Mouse (Mus musculus) cerebellum, adult (tissue): Measurements from ENCODE around the gene Des.

ENCODE experiments used
- ATAC-seq: cut with Nextera tagmentation; 2 replicates; pipeline ENCODE4 v1.9.2; 2017; ENCODE audit warnings: mild to moderate bottlenecking, moderate library complexity, mixed read lengths; ENCODE audit not compliant: insufficient number of reproducible peaks, low FRiP score, low TSS enrichment

Des gene

GRCm38 (mm10) chr1:75360112-75361031 lies at the start of gene Des:
TSS of gene Des (plus strand) at chr1:75360329.
- peak; percentile 33; the same call in 1 of the 2 replicates for ATAC-seq

DNA sequence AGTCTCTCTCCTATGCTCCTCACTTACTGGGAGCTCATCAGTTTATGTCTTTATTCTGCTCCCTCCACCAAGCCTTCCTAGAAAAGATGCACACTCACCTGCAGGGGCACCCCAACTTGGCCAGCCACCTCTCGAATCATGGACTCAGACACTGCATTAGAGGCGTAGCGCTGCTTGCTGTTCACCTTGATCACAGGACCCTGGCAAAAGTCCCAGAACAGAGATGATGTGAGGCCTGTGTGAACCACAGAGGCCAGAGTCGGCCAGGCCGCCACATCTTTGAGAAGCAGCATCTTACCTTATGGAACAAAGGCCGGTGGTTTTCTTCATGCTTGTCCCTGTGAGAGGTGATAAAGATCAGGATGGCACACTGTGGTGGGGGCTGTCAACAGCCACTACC lies 48.4 kb upstream of the Des start:
- no peak for ATAC-seq

DNA sequence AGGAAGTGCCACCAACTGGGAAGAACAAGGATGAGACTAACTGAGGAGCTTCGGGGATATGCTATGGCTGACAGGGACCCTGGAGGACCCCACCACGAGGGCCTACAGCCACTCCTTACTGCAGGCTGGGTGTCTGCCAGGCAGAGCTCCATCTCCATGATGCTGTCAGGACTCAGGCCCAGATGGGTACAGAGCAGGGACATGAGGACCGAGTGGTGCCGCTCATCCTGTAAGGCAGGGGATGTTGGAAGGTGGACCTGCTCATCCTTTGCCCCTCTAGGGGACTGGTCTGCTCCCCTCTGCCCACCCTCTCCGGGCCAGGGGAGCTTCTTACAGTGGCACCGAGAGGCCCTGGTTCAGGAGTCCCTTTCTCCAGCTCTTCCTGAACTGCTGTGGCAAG lies 45.1 kb upstream of the Des start:
- no peak for ATAC-seq

GRCm38 (mm10) chr1:75315456-75316365 lies 44.4 kb upstream of the Des start:
- no peak for ATAC-seq

GRCm38 (mm10) chr1:75316861-75317240 lies 43.3 kb upstream of the Des start:
- peak; percentile 41 for ATAC-seq

- peak; percentile 89 for ATAC-seq
Observed at GRCm38 (mm10) chr1:75317241-75318201, 42.6 kb upstream of the Des start, which contains the start of gene Dnpep. TSS of gene Dnpep (minus strand) at chr1:75317990.

DNA sequence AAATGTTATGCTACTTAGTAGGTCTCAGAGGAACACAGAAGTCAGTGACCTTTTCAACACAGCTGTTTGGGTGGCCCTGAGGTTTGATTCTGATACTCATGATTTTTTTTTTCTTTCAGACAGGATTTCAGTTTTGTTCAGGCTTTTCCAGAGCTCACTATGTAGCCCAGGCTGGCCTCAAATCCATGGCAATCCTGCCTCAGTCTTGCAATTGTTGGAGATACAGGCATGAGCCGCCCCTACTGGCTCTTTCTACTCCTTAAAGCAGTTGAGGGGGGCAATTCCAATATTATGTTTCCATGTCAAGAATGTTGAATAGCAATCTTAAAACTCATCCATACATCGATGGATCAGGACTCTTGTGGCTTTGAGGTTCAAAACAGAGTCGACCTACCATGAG lies 41.8 kb upstream of the Des start:
- no peak for ATAC-seq

DNA sequence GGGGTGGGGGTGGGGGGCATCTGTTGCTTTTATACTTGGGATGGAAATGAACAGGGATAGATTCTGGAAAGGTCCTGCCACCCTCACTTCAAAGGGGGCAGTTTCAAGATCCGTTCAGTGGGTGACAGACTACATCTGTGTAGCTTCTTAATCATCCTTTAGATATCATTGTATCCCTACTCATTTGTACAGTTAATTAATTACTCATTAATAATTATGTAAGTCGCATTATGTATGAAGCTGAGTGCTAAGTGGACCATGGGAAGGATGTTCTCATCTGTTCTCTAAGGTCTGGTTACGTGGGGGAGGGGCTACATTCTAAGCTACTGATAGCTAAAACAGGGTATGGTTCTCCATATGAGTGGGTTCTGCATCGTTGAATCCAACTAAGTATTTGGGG lies 41.4 kb upstream of the Des start:
- no peak for ATAC-seq

DNA sequence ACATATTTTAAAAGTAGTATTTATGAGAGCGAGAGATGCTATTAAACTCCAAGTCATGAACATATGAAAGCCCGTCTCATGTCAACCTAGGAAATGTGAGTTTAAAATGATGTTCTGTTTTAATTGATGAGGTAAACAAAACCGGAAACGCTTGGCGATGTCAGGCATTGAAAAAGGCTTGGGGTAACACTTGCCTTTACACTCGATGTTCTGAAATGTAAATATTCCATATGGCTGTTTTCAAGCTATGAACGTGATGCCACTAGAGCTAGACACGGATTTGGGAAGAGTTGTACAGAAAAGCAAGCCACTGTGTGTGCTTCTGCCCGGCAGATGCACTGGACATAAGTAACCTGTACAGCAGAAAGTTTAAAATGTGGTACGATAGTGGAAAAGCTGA lies 41.0 kb upstream of the Des start:
- no peak for ATAC-seq

- ATAC-seq, result no peak
Observed at GRCm38 (mm10) chr1:75327461-75327860, 32.7 kb upstream of the Des start.

DNA sequence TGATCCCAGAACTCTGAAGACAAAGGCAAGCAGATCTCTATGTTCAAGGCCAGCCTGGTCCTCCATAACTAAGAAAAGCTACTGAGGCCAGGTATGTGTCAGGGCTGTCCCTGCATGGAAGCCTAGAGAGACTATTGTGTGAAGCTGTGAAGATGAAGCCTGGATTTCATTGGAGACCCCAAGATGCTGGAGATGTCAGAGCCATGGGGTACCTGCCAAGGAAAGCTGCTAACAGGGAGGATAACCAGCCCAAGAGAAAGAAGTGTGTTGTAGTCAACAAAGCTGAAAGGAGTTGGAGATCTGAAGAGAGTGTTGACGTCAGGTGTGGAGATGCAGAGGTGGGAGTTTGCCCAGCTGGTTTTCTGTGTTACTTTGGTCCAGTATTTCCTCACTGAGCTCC lies 28.9 kb upstream of the Des start:
- ATAC-seq, result no peak

GRCm38 (mm10) chr1:75336461-75336860 lies 23.7 kb upstream of the Des start:
- ATAC-seq, result no peak

DNA sequence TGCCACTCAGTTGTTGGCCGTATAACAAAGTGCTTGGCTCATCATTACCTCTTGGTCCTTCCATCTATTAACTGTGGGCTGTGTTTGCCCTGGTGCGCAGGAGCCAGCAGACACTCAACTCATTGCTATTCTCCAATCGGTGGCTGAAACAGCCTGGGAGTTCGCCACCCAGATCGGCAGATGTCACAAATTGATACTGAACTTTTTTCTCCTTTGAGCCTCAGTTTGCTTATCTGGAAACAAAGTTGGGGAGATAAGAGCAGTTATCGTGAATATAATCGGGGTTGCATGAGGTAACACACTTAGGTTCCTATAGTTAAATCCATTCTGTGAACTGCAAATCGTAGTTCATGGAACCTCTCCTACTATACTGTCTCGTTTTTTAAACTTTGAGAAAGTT lies 23.0 kb upstream of the Des start:
- no peak for ATAC-seq

GRCm38 (mm10) chr1:75338091-75338694 lies 21.9 kb upstream of the Des start:
- ATAC-seq, result no peak

DNA sequence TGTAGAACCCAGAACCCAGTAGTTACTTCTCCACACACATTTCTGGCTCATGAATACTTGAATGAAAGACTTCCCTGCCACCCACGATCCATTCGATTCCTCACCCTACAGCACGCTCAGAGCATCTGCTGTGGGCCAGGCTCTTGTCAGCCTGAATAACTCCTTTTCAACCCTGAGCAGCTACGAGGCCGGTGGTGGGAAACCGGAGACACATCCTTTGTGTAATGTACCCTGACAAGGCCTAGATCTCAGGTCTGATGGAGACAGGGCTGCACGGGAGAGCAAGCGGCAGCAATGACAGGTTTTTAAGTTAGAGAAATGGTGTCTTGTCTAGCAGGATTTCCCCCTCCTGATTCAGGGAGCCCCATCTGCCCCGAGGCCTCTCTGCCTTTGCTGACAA lies 20.8 kb upstream of the Des start:
- ATAC-seq, result no peak

GRCm38 (mm10) chr1:75340519-75340918 lies 19.6 kb upstream of the Des start:
- no peak for ATAC-seq

- peak; percentile 68; the same call in 1 of the 2 replicates for ATAC-seq
Observed at GRCm38 (mm10) chr1:75342874-75343416, 17.2 kb upstream of the Des start.

- no peak for ATAC-seq
Observed at GRCm38 (mm10) chr1:75344291-75345035, 15.7 kb upstream of the Des start.
